Mouse (Mus musculus): ENCODE results near the gene Thada.
"Not testable (repeated sequence)": the region's sequence is repeated elsewhere in the genome, so short reads cannot be mapped to it uniquely, and the experiment has no call there.

The Thada gene

DNA sequence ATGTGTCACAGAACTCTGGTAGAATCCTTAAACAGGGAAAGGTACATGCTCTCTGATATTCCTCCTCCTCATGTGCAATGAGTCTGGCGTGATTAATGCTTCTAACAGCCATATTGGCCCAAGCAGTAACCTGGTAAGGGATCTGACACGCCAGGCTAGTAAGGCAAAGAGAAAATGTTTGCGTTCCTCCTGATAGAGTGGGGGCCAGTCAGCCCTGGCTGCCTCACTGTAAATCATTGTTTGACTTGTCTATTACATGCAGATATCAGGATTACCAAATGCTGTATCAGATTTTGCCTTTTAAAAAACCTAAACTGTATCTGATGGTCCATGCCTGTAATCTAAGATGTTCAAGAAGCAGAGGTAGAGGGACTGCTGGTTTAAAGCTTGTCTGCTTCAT, 252.5 kb downstream of the Thada start:
- no peak for DNase-seq

DNA sequence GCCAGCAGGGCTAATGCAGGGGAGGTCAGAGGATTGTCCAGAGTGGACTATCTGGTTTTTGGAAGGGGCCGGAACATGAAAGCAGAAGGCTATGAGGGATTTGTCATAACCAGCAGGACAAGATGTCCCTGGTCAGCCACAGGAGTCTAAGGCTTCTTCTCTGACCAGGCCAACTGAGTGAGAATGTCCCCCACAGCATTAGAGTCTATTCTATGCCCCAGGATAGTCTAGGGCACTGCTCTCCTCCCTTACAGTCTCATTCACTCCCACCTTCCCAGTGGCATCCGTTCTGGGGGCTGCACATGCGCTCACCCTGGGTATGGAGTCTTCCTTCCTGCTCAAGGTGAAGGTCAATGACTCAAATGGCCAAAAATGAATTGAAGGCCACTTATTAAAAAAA, 258.4 kb downstream of the Thada start:
- DNase-seq = no peak

DNA sequence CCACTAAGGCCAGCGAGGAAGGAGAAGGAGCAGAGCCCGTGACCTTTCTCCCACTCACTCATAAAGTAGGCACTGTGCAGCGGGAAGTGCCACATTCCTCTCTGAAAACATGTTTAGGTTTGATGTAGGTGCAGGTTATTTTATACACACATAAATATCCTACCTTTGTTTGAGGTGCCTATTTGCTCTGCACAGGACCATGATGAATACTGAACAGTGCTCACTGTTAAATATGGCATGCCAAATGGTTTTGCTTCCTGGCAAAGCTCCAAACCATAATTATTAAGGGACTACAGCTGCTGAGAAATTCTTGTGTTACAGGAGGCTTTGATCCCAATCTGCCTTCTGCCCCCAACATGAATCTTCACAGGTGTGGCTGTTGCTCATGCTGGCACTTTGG, 259.8 kb downstream of the Thada start:
- DNase-seq = no peak

DNA sequence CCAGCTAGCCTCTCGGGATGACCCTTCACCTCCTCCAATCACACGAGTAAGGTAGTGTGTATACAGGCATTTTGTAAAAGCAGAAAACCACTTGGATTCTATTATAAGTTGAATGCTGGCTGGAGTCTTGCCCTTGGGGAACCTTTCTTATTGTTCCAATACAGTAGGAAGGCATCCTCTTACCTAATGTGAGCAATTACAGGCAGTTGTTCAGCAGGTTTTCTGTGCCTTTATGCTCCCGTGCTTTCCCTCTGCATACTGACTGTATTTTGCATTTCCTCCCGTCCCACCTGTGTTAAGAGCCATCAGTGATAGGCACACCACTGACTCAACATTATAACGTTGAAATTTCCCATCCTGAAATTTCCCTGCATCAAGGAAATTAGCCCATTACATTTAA, 261.0 kb downstream of the Thada start:
- no peak for DNase-seq

DNA sequence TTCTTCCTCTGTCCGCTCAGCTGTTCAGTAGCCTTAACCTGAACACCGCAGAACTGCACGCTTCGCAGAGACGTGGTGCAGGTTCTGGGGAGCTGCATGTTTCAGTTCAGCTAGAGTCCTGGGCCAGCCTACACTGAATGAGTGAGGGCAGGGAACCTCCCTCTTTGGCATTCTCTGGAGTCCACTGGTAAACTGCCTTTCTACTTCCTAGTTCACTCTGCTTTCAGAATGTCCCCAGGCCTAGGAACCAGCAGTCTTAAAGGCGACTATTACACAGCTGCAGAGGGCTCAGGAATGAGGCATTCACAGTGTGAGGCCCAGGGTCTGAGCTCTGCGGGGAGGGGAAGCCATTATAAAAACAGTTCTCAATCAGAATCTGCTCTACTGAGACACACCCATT, 262.7 kb downstream of the Thada start:
- no peak for DNase-seq

DNA sequence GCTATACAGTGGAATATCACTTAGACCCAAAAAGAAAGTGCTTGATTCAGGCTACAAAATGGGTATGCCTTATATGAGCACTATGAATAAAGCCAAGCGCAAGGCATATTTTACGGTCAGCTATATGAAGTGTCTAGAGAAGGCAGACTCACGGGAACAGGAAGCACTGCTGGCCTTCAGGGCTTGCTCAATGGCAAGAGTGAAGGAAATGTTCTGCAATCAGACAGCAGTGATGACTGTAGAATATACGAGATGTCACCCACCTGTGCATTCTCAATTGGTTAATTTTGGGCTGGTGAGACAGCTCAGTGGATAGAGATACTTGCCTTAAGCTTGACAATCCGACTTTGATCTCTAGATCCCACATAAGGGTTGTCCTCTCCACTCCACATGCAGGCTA, 264.8 kb downstream of the Thada start:
- DNase-seq = no peak

DNA sequence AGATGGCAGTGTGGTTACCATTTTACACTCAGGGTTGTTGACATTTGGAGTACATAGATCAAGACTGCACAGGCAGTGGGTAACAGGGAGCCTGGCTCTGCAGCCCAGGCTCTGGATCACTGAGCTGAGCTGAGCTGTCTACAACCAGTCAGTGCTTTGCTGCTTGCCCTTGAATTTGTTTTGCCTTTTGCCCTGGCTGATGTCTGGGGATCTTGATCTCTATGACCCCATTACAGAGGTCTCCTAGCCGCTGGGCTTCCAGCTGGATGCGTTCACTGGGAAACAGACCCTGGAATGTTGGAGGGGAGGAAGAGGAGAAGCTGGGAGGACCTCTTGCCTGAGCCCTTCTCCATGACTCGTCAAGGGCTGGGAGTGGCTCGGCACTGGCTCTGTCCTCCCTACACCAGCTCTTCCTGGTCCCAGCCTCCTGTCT, 268.1 kb downstream of the Thada start:
- no peak for DNase-seq

DNA sequence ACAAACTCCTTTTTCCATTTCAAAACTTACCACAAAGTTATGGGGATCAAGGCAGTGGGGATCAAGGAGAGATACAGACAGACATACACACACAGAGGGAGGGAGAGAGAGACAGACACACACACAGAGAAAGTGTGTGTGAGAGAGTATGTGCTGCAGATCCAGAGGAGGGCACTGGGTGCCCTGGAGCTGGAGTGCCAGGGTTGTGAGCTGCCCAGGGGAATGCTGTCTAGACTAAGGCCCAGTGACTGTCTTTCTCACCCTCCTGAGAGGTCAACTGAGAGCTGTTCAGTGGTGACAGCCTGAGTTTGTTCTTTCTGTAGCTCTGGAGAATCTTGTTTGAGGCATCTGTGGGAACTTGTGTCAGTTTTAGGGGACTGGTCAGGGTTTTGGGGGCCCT, 269.7 kb downstream of the Thada start:
- DNase-seq = peak in 1 of 2 experiments; percentile 5

DNA sequence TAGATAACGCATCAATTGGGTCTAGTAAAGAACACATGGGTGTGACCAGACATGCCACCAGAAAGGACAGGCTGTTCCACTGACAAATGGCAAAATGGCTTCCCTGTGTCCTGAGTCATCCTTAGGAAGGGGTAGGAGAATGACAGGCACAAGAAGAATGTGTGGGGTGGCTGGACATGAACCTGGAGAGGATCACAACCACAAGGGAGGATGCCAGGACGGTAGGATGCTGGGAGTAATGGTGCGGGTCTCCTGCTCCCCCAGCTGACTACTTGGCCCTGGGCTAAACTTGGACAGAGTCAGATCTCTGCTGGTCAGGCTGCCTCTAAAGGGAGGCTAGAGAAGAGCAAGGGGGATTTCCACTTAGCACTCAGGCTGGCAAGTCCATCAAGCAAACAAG, 270.2 kb downstream of the Thada start:
- peak in 1 of 2 experiments; percentile 14 for DNase-seq

DNA sequence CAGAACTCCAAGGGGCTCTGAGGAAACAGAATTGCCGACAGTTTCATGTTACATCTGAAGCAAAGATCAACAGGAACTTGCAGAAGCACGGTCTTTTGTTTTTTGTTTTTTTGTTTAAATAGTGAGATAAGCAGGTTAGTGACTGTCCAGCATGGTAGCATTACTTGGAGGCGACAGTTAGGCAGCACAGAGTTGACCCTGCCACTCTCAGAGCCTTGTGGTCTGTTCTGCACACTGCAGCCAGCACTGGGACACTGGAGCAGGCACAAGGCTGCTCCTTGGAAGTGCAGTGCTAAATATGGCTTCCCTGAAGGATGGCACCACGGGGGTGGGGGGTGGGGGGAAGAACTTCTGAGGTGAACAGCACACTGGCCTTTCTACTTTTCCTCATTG, 271.0 kb downstream of the Thada start:
- DNase-seq = peak in 1 of 2 experiments; percentile 20

DNA sequence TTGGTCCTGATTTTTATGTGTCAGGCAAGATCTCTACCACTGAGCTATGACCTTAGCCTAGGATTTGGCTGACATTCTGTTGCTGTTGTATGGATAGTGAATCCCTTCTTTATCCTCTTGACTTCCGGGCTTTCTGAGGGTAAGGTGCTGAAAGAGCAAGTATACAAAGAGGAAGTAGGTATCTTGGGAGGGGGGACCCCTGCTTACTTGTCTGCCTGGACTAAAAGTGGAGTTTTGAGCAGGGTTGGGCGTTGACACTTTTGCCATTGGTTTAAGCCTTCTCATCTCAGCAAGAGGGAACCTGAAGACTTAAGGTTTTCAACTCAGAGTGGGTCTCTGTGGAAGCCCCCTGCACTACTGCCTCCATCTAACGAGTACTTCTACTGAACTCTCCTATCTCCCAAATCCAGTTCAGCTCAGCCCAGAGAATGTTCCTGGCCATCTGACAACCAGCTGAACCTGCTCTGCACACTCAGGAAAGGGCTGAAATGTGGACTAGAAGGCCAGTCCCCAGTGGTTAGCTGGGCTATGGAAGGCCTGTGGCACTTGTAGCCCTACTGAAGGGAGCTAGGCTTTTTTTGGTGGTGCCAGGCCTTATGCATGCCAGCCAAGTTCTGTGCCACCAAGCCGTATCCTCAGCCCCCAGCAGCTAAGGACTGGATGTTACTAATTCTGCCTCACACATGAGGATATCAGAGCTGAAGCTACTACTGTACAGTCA, 271.6 kb downstream of the Thada start:
- DNase-seq = peak in 1 of 2 experiments; percentile 13

DNA sequence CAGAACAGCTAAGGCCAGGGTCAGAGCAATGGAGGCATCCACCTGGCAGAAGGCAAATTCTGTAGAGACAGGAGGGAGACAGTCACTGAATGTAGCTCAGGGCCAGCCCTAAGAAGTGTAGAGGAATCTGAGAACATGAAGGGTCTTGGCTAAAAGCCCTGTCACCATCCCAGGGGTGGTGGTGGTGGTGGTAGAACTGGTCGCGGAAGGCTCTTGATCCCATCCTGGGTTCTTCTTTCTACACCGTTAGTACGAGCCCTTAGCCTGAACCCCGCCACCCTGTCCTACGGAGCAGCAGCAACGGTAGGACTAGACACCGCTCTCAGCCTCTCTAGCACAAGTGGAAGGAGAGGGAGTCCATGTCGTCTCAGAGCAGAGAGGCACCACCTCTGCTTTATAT, 272.6 kb downstream of the Thada start:
- DNase-seq = peak in 1 of 2 experiments; percentile 19

DNA sequence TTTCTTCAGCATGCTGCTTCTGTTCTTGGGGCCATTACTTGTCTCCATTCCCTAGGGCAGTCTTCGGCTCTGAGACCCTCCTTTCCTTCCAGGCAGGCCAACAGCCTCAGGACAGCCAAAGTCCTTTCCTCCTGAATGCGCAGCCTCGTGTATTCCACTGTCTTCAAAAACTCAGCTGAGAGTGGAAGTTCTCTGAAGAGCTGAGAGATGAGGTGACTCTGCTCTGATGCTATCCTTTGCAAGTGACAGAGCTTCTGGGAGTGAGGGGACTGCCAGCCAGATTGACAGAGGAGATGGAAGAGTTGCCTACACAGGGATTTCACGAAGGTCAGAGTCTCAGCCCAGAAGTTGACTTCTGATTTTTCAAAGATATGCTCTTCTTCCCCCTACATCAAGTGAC, 274.1 kb downstream of the Thada start:
- DNase-seq = no peak

DNA sequence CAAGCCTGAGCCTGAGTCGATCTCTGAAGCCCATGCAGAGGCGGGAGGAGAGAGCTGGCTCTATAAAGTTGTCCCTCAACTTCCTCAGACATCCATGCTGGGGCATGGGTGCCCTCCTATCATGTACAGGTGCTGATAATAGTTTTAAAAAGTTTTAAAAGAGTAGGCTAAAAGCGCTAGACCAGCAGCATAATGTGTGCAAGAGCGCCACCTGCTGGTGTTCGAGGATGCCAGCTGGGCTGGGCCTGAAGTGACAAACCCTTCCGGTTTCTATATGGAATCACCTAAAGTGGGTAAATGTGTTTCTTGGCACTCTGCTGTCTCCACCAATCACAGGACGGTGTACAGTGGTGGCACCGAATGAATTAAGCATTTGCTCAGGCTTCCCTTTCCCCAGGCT, 275.1 kb downstream of the Thada start:
- peak; percentile 83 to 91 for DNase-seq

DNA sequence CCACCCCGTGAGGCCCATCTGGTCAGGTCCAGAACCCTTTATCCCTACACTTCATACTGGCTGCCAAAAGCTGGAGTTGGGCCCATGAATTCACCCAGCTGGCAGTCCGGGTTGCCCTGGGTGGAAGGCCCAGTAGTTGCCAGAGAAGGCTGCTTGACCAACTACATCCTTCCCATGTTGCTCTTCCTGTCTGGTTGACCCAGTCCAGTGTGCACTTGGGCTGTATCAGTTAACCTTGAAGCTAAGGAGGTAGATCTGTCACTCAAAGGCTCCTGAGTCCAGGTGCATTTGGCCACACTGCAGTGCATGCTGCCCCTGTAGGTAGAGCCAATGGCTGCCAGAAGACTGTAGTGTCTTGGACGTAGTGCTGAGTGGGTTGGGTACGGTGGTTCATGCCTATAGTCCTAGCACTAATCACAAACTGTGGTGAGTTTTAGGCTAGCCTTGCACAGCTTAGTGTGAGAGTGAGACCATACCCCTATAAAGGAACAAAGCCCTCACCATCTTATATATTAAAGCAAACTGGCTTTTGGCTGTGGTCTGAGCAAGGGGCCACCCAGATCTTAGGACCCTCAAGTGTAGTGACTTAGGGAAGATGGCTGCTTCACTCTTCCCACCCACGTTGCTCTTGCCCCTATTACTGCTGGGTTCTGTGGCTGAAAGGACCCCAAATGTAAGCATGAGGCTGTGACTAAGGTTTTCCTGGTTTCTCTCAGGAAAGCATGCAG, 276.7 kb downstream of the Thada start:
- DNase-seq = peak in 1 of 2 experiments; percentile 35

DNA sequence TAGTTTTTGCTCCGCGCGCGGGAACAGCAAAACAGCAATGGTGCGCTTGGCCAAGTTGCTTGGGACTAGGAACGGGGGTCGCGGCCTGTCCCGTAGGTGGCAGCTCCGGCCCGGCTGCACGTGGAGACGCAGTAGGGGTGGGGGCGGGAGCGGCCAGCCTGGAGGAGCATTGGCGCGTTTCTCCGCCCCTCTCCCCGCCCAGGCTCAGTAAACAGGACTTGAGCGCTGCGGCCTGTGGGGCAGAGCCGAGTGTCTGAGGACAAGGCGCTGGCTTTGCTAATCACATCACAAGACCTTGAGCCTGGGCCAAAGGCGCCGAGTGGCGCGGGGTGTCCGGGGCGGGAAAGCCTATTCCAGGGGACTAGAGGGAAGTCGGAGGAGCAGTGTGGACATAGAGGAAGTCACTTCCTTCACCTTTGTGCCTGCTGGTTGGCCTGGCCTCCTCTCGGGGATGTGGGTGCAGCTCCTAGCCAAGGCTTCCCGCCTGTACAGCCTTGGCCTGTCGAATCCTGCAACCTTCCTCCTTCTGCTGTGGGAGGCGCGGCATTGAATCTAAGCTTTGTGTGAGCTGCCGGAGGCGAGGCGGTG, 277.5 kb downstream of the Thada start:
- peak; percentile 95 to 99 for DNase-seq

DNA sequence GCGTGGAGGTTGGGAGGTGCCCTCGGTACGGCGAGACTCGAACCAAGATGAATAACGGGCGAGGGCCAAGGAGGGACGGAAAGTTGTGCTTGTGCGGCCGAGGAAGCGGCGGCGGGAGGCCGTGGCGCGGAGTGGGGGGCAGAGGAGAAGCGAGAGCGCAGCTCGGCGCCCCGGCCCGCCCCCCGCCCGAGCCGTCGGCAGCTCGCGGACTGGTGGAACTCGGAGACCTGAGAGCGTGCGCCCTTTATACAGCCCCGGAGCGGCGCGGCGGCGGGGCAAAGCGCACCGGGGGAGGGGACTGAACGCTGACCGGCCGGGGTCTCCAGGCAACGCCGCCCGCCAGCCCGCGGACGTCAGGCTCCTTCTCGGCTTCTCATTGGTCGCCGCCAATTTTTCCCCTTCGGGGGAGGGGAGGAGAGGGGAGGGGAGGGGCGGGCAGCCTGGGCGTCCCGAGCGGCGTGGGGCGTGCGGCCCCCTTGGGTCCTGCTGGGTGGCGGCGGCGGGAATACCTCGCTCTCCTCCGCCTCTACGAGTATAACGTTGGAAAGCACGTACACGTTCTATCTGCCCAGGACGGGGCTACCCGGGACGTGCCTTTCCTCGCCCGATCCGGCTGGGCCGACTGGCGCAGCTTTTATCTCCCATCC, 278.2 kb downstream of the Thada start, which contains the start of gene Zfp36l2:
TSS of gene Zfp36l2 (minus strand) at position 221 of the 647 bp plus-strand sequence.
- DNase-seq = peak; percentile 97 to 99

DNA sequence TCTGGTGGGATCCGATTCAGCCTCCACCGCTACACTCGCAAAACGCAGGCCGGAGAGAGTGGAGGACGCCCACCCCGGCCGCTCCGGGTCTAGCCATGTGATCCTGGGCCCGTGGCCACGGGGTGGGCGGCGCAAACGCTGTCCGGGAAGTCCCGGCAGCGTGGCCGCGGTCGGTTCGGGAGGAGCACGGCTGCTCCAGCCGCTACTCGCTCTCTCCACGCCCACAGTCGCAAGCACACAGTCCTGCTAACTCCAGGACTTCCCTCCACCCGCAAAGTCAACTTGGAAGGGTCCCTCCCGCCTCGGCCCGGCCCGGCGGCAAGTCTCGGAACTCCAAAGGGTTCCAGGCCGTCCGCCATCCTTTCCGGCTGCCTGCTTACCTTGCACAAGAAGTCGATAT, 278.7 kb downstream of the Thada start:
- not testable (repeated sequence) for DNase-seq

DNA sequence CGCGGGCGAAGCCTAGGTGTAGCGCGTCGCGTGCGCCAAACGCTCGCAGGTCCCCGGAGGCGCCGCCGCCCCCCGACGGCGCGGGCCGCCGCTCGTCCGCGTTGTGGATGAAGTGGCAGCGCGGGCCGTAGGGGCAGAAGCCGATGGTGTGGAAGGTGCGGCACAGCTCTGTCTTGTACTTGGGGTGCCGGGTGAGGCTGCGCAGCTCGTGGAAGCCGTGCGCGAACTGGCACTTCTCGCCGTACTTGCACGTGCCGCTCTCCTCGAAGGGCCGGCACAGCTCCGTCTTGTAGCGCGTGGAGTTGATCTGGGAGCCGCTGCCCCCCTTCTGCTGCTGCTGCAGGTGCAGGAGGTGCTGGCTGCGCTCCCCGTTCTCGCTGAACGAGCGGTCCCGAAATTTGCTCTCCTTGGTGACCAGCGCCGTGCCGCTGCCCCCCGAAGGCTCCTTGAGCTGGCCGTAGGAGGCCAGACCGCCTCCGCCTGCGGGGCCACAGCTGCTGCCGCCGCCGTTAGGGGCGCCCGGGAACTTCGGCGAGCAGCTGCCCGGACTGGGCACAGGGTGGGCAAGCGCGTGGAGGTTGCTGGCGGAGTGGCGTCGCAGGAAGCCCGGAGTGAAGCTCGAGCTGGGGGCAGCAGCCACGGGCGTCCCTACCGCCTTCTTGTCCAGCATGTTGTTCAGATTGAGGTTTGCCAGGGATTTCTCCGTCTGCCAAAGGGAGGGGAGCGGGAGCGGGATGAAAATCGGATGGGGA, 279.4 kb downstream of the Thada start:
- peak; percentile 75 to 78 for DNase-seq

DNA sequence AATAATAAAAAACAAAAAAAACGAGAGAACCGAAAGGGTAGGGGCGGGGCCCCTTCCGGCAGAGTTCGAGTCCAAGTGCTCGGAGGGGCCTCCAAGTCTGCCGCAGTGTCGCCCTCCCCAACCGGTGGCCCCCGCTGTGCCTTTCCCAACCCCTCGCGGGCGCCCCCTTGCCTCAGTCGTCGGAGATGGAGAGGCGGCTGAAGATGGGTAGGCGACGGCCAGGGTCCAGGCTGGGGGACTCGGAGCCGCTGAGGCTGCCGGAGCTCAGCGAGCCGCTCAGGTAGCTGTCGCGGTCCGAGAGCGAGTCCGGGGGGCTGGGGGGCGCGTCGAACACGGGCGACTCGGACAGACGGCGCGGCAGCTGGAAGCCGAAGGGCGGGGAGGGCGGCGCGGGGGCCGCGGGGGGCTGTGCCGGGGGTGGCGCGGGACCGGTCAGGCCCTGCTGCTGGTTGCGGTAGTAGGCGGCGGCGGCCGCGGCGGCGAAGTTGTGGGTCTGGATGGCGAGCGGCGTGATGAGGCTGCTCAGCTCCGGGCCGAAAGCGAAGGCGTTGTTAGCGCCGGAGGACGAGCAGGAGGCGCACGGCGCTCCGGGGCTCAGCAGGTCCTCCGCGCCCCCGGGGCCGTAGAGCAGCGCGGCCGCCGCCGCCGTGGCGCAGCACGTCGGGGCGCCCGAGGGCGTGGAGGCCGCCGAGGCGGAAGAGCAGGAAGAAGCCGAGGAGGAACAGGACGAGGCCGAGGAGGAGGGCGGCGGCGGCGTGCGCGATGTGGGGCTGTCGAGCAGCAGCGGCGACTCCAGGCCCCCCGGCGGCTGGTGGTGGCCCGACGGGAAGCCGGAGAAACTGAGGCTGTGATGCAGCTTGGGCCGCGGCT, 280.2 kb downstream of the Thada start:
- DNase-seq = peak; percentile 85 to 88

DNA sequence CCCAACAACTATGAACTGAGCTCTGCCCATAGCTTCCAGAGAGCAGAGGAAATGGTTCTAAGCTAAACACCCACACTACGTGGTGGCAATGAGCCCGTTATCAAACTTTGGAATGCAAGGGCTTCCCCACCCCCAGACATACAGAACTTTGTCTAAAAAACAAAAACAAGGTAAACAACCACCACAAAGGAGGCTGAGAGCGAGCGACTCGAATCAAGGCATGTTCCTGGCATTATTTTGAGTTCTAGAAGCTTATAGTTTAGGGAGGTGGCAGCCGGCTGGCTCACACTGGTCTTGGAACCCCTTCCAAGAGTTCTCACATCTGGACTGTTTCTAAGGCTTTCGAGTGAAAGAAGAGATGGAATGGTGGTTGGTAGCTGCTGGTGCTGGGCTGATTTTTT, 281.0 kb downstream of the Thada start:
- peak; percentile 37 to 53 for DNase-seq
